Mouse (Mus musculus): Measurements from ENCODE around the gene Klhl40. TPM values are rescaled to one million over a fixed set of nuclear protein-coding genes. Genes with fewer than 3 reads are reported as not detected.

Klhl40 gene
- total RNA-seq, 1 experiment: 0.62 TPM

DNA sequence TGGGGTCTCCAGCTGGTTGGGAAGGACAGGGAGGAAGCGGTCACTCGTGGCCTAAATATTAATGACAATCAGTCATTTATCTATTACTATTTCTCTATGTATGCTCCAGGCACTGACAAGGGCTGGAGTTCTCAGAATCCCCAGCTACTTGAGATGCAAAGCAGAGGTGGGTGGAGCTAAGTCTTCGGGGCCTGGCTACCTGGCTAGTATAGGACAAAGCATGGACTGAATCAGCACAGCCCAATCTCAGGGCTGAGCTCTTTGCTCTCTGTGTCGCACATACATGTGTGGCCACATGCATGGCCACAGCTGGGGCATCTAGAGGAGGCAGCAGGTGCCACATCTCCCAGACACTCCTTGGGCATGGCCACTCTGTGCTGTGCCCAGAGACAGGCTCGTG, 43.4 kb downstream of the Klhl40 start:
- no peak overlapping the region for H3K27ac ChIP-seq (ENCODE audit: insufficient read depth, low read depth, low read length, poor library complexity, severe bottlenecking)
- in situ Hi-C loops (cut with MboI; ENCODE audit: low sequenced_read_pairs in 2 of 2, unreplicated experiment in 2 of 2): no loop called here
- no peak for TF ChIP-seq HCFC1 (IDR thresholded peaks at IDR 0.05; ENCODE audit: borderline replicate concordance, insufficient read depth, low read length)
- TF ChIP-seq ZC3H11A (IDR thresholded peaks at IDR 0.05; ENCODE audit: borderline replicate concordance, low read depth, low read length): no peak
- TF ChIP-seq MAFK (IDR thresholded peaks at IDR 0.05; ENCODE audit: insufficient read depth, low read depth, low read length): no peak
- TF ChIP-seq CHD2 (IDR thresholded peaks at IDR 0.05; ENCODE audit: low read depth, low read length): no peak
- TF ChIP-seq ZNF384 (IDR thresholded peaks at IDR 0.05; ENCODE audit: low read depth, low read length): no peak
- no peak overlapping the region for H3K9ac ChIP-seq (ENCODE audit: insufficient read depth, low read depth, low read length, poor library complexity, severe bottlenecking)
- H3K4me3 ChIP-seq (ENCODE audit: insufficient read depth in 1 of 2, low read depth in 1 of 2, low read length in 2 of 2, poor library complexity in 1 of 2, severe bottlenecking in 1 of 2): no peak overlapping the region
- H3K9me3 ChIP-seq (ENCODE audit: control insufficient read depth, insufficient read depth, low read depth, low read length): no peaks in the 10 kb centered on the region
- H3K36me3 ChIP-seq (ENCODE audit: control insufficient read depth, insufficient read depth, low read length, poor library complexity, severe bottlenecking): no peaks in the 10 kb centered on the region
- peaks cover 0 to 2% of the 10 kb centered on the region in 2 experiments; a peak in 1 of 4 replicates for H3K4me1 ChIP-seq (ENCODE audit: control insufficient read depth in 2 of 2, insufficient read depth in 2 of 2, low read length in 2 of 2, poor library complexity in 1 of 2)
- no peak for DNase-seq (ENCODE audit: low read depth, low spot score)

DNA sequence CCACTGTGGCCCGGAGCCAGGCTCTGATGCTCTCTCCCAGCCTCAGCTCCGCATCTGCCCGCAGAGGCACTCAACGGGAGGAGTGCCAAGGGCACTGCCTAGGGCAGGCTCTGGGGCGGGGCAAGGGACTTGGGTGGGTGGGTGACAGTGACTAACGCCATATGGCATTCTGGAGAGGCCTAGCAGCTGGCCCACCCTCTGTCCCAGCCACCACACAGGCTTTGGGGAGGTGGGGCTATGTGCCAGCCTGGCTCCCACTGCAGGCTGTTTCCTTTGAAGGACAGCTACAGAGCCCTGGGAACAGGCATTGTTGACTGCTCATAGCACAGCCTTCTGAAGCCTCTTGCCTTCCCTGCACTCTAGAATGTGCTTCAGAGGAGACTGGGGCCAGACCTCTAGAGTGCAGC, 45.2 kb downstream of the Klhl40 start:
- H3K36me3 ChIP-seq (ENCODE audit: control insufficient read depth, insufficient read depth, low read length, poor library complexity, severe bottlenecking): no peaks in the 10 kb centered on the region
- in situ Hi-C loops (cut with MboI; ENCODE audit: low sequenced_read_pairs in 2 of 2, unreplicated experiment in 2 of 2): no loop called here
- no peaks in the 10 kb centered on the region for H3K9me3 ChIP-seq (ENCODE audit: control insufficient read depth, insufficient read depth, low read depth, low read length)
- no peak overlapping the region for H3K27ac ChIP-seq (ENCODE audit: insufficient read depth, low read depth, low read length, poor library complexity, severe bottlenecking)
- no peak for DNase-seq (ENCODE audit: low read depth, low spot score)
- H3K4me3 ChIP-seq (ENCODE audit: insufficient read depth in 1 of 2, low read depth in 1 of 2, low read length in 2 of 2, poor library complexity in 1 of 2, severe bottlenecking in 1 of 2): no peak overlapping the region
- H3K9ac ChIP-seq (ENCODE audit: insufficient read depth, low read depth, low read length, poor library complexity, severe bottlenecking): no peak overlapping the region
- H3K4me1 ChIP-seq (ENCODE audit: control insufficient read depth in 2 of 2, insufficient read depth in 2 of 2, low read length in 2 of 2, poor library complexity in 1 of 2): peaks cover 0 to 2% of the 10 kb centered on the region in 2 experiments; a peak in 1 of 4 replicates
- TF ChIP-seq HCFC1 (IDR thresholded peaks at IDR 0.05; ENCODE audit: borderline replicate concordance, insufficient read depth, low read length) (no peak), ZNF384 (IDR thresholded peaks at IDR 0.05; ENCODE audit: low read depth, low read length) (no peak), ZC3H11A (IDR thresholded peaks at IDR 0.05; ENCODE audit: borderline replicate concordance, low read depth, low read length) (no peak), MAFK (IDR thresholded peaks at IDR 0.05; ENCODE audit: insufficient read depth, low read depth, low read length) (no peak), CHD2 (IDR thresholded peaks at IDR 0.05; ENCODE audit: low read depth, low read length) (no peak)

DNA sequence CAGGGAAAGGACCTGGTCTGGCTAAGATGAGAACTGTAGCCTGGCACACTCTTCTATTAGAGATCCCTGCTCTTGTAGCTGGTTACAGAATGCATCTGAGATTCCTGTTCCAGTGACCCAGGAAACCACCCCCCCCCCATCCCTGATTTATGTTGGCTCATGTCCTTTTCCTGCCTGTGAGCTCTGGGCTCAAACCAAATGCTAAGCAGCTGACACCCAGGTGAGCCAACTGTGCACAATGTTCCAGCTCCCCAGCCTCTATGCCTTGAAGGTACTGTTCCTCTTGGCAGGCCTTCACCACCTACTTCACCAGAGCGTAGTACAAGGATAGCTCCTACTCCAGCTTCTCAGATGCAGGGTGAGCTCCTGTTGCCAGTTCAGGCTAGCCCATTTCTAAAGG, 45.6 kb downstream of the Klhl40 start:
- DNase-seq (ENCODE audit: low read depth, low spot score): no peak
- H3K9me3 ChIP-seq (ENCODE audit: control insufficient read depth, insufficient read depth, low read depth, low read length): no peaks in the 10 kb centered on the region
- no peaks in the 10 kb centered on the region for H3K36me3 ChIP-seq (ENCODE audit: control insufficient read depth, insufficient read depth, low read length, poor library complexity, severe bottlenecking)
- H3K4me1 ChIP-seq (ENCODE audit: control insufficient read depth in 2 of 2, insufficient read depth in 2 of 2, low read length in 2 of 2, poor library complexity in 1 of 2): peaks cover 0 to 2% of the 10 kb centered on the region in 2 experiments; a peak in 1 of 4 replicates
- in situ Hi-C loops (cut with MboI; ENCODE audit: low sequenced_read_pairs in 2 of 2, unreplicated experiment in 2 of 2): no loop called here
- H3K27ac ChIP-seq (ENCODE audit: insufficient read depth, low read depth, low read length, poor library complexity, severe bottlenecking): no peak overlapping the region
- H3K4me3 ChIP-seq (ENCODE audit: insufficient read depth in 1 of 2, low read depth in 1 of 2, low read length in 2 of 2, poor library complexity in 1 of 2, severe bottlenecking in 1 of 2): no peak overlapping the region
- TF ChIP-seq CHD2 (IDR thresholded peaks at IDR 0.05; ENCODE audit: low read depth, low read length) (no peak), MAFK (IDR thresholded peaks at IDR 0.05; ENCODE audit: insufficient read depth, low read depth, low read length) (no peak), HCFC1 (IDR thresholded peaks at IDR 0.05; ENCODE audit: borderline replicate concordance, insufficient read depth, low read length) (no peak), ZNF384 (IDR thresholded peaks at IDR 0.05; ENCODE audit: low read depth, low read length) (no peak), ZC3H11A (IDR thresholded peaks at IDR 0.05; ENCODE audit: borderline replicate concordance, low read depth, low read length) (no peak)
- no peak overlapping the region for H3K9ac ChIP-seq (ENCODE audit: insufficient read depth, low read depth, low read length, poor library complexity, severe bottlenecking)

DNA sequence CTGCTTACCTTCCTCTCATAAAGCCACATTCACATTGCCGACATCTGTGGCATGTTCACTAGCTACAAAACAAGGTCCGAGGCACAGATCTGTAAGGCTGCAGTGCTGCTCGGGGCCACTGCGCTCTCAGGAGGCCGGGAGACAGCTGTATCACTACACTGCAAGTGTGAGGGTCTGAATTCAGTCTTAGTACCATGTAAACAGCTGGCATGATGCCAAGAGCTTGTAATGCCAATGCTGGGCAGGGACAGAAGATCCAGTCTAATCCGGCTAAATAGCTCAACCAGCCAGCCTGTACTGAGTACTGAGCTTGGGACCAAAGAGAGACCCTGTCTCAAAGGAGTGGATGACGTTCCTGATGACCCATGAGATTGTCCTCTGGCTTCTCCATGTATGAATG, 46.6 kb downstream of the Klhl40 start:
- Histone ChIP-seq H3K9me3 (ENCODE audit: control insufficient read depth, insufficient read depth, low read depth, low read length) (no peaks in the 10 kb centered on the region), H3K4me3 (ENCODE audit: insufficient read depth in 1 of 2, low read depth in 1 of 2, low read length in 2 of 2, poor library complexity in 1 of 2, severe bottlenecking in 1 of 2) (no peak overlapping the region), H3K4me1 (ENCODE audit: control insufficient read depth in 2 of 2, insufficient read depth in 2 of 2, low read length in 2 of 2, poor library complexity in 1 of 2) (peaks cover 0 to 2% of the 10 kb centered on the region in 2 experiments; a peak in 1 of 4 replicates), H3K9ac (ENCODE audit: insufficient read depth, low read depth, low read length, poor library complexity, severe bottlenecking) (no peak overlapping the region), H3K27ac (ENCODE audit: insufficient read depth, low read depth, low read length, poor library complexity, severe bottlenecking) (no peak overlapping the region), H3K36me3 (ENCODE audit: control insufficient read depth, insufficient read depth, low read length, poor library complexity, severe bottlenecking) (no peaks in the 10 kb centered on the region)
- in situ Hi-C loops (cut with MboI; ENCODE audit: low sequenced_read_pairs in 2 of 2, unreplicated experiment in 2 of 2): no loop called here
- DNase-seq (ENCODE audit: low read depth, low spot score): no peak
- no peak for TF ChIP-seq HCFC1 (IDR thresholded peaks at IDR 0.05; ENCODE audit: borderline replicate concordance, insufficient read depth, low read length)
- TF ChIP-seq CHD2 (IDR thresholded peaks at IDR 0.05; ENCODE audit: low read depth, low read length): no peak
- TF ChIP-seq MAFK (IDR thresholded peaks at IDR 0.05; ENCODE audit: insufficient read depth, low read depth, low read length): no peak
- TF ChIP-seq ZNF384 (IDR thresholded peaks at IDR 0.05; ENCODE audit: low read depth, low read length): no peak
- no peak for TF ChIP-seq ZC3H11A (IDR thresholded peaks at IDR 0.05; ENCODE audit: borderline replicate concordance, low read depth, low read length)

DNA sequence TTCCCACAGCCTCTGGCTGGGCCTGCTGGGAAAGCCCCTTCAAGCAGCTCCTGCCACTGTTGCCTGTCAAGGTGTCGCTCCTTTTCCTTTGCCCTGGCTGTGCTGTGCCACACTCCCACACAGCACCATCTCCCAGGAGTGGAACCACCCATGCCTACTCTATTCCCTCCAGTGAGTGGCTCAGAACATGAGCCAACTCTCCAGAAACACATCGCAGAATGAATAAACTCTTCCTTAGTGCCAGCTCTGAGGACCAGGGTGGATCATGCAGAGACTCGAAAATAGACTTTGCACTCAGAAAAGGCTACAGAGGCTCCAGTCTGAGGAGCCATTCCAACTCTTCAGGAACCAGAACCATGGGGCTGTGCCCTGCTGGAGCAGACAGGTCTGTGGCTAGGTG, 48.9 kb downstream of the Klhl40 start:
- in situ Hi-C loops (cut with MboI; ENCODE audit: low sequenced_read_pairs in 2 of 2, unreplicated experiment in 2 of 2): no loop called here
- DNase-seq (ENCODE audit: low read depth, low spot score): no peak
- H3K36me3 ChIP-seq (ENCODE audit: control insufficient read depth, insufficient read depth, low read length, poor library complexity, severe bottlenecking): no peaks in the 10 kb centered on the region
- TF ChIP-seq HCFC1 (IDR thresholded peaks at IDR 0.05; ENCODE audit: borderline replicate concordance, insufficient read depth, low read length) (no peak), MAFK (IDR thresholded peaks at IDR 0.05; ENCODE audit: insufficient read depth, low read depth, low read length) (no peak), CHD2 (IDR thresholded peaks at IDR 0.05; ENCODE audit: low read depth, low read length) (no peak), ZNF384 (IDR thresholded peaks at IDR 0.05; ENCODE audit: low read depth, low read length) (no peak), ZC3H11A (IDR thresholded peaks at IDR 0.05; ENCODE audit: borderline replicate concordance, low read depth, low read length) (no peak)
- H3K9ac ChIP-seq (ENCODE audit: insufficient read depth, low read depth, low read length, poor library complexity, severe bottlenecking): no peak overlapping the region
- no peaks in the 10 kb centered on the region for H3K4me1 ChIP-seq (ENCODE audit: control insufficient read depth in 2 of 2, insufficient read depth in 2 of 2, low read length in 2 of 2, poor library complexity in 1 of 2)
- H3K27ac ChIP-seq (ENCODE audit: insufficient read depth, low read depth, low read length, poor library complexity, severe bottlenecking): no peak overlapping the region
- H3K4me3 ChIP-seq (ENCODE audit: insufficient read depth in 1 of 2, low read depth in 1 of 2, low read length in 2 of 2, poor library complexity in 1 of 2, severe bottlenecking in 1 of 2): no peak overlapping the region
- no peaks in the 10 kb centered on the region for H3K9me3 ChIP-seq (ENCODE audit: control insufficient read depth, insufficient read depth, low read depth, low read length)

Data from ES-E14 (cell line).